Mouse (Mus musculus): Measurements from ENCODE around the gene Rasgrf2.

- TF ChIP-seq CTCF (IDR thresholded peaks at IDR 0.05; ENCODE audit: low read depth, low read length) (no peak), TAL1 (conservative IDR thresholded peaks at IDR 0.05; ENCODE audit: low read depth, low read length) (no peak), GATA1 (IDR thresholded peaks at IDR 0.05; ENCODE audit: borderline replicate concordance, low read length) (no peak), GATA2 (IDR thresholded peaks at IDR 0.05; ENCODE audit: borderline replicate concordance, low read depth, low read length) (no peak)
These were observed 19.1 kb upstream of the Rasgrf2 start for GRCm38 (mm10) chr13:92150551-92150950.

Measured in G1E (cell line).